Mouse (Mus musculus): ENCODE results near the gene Pnldc1. TPM values are rescaled to one million over a fixed set of nuclear protein-coding genes. Genes with fewer than 3 reads are reported as not detected.
"Not testable (repeated sequence)": the region's sequence is repeated elsewhere in the genome, so short reads cannot be mapped to it uniquely, and the experiment has no call there.

Pnldc1 gene
- total RNA-seq, 2 experiments from 2014 or later, result 0.38 to 0.50 TPM

GRCm38 (mm10) chr17:12915488-12915880 is 5.5 kb upstream of the Pnldc1 start, which contains the start of gene Tcp1:
TSS of gene Tcp1 (plus strand) at chr17:12915701.
- DNase-seq, result no peak
- intact Hi-C loops (cut with DNase I), result loop anchor here (5.0 kb wide), 2 partner anchors 47 to 92 kb away; partner anchors contain the start of genes Acat2 and Sod2

- intact Hi-C loops (cut with DNase I), result no loop called here
Measured at GRCm38 (mm10) chr17:12910391-12910790, 361 bp upstream of the Pnldc1 start.

GRCm38 (mm10) chr17:12906436-12906835 is 3.6 kb downstream of the Pnldc1 start:
- intact Hi-C loops (cut with DNase I), result no loop called here
- no peak for DNase-seq

More at GRCm38 (mm10) chr17:12910391-12910790, 361 bp upstream of the Pnldc1 start:
- DNase-seq, result no peak

GRCm38 (mm10) chr17:12905810-12906209 is 4.2 kb downstream of the Pnldc1 start:
- no peak for DNase-seq
- intact Hi-C loops (cut with DNase I), result no loop called here

GRCm38 (mm10) chr17:12904349-12904748 is 5.7 kb downstream of the Pnldc1 start:
- no peak for DNase-seq
- intact Hi-C loops (cut with DNase I), result no loop called here

DNA sequence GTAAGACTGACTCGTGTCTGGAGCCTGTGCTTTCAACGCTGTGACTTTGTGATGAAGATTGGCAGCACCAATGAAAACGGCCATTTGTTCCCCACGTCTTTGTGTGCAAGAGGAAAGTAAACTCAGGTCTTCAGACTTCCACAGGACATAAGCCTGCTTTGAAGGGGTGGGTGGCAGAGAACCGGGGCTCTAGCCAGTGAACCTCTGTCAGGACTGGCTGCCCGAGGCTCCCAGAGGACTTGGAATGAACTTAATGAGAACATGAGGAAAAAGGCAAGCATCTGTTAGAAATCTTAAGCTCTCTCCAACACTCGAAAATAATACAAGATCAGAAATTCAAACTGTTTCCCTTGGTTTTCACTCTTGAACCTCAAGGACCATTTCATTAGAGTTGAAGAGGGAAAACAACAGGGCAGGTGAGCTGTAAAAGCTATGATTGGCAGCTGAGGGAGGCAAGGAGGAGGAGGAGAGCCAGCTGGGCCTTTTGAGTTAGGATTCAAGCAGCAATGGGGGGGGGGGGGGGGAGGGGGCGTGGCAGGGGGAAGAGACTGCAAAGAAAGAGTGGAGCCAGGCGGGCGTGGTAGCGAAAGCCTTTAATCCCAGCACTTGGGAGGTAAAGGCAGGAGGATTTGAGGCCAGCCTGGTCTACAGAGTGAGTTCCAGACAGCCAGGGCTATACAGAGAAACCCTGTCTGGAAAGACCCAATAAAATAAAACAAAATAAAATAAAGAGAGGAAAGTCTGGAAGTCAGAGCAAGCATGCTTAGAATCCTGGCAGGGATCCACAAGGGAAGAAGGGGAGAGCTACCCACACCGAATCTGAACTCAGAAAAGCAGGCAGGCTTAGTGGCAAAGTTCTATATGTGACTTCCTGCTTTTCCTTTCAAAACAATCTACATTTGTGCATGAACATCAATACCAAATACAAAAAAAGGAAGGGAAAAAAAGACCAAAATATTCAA is 6.4 kb downstream of the Pnldc1 start:
- no peak for DNase-seq
- intact Hi-C loops (cut with DNase I), result no loop called here

DNA sequence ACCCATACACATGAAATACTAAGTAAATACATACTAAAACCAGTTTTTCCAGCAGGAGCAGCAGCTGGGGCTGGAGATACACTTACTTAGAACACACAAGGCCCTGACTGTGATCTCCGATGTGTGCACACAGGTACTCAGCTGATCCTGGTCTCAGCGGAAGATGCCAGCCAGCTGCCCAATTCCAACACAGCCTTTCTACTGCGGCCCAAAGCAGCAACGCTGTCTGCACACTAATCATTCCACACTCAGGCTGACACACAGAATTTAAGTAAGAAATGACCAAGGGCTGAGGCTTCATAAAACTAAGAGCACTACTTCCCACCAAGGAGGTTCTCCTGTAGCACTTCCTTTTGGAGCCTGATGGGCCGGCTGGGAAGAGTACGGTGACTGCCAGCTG is 7.7 kb downstream of the Pnldc1 start:
- intact Hi-C loops (cut with DNase I), result no loop called here
- DNase-seq, result no peak

- DNase-seq; intact Hi-C loops (cut with DNase I): not testable (repeated sequence)
Measured at GRCm38 (mm10) chr17:12898607-12899006, 11.4 kb downstream of the Pnldc1 start.

- intact Hi-C loops (cut with DNase I), result no loop called here
- no peak for DNase-seq
Measured at GRCm38 (mm10) chr17:12897674-12898073, 12.4 kb downstream of the Pnldc1 start.

- DNase-seq, result no peak
- intact Hi-C loops (cut with DNase I), result no loop called here
Measured at GRCm38 (mm10) chr17:12892033-12892432, 18.0 kb downstream of the Pnldc1 start.

DNA sequence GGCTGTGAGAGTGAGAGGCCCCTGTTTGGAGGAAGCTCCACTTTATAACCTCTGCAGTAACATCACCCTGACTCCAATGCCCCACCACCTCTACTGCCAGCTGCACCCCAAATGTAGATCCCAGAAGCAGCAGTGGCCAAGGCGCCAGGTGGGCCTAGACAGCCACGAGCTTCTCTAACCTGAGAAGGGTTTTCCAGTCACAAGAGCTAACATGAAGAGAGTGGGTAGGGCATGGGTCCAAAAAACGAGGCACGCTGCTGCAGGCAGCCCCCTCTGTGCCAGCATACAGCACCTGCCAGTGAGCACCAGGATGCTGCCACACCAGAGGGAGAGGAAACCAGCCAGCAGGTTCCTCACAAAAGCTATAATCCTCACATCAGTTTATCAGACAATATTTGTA is 19.0 kb downstream of the Pnldc1 start:
- intact Hi-C loops (cut with DNase I), result no loop called here

GRCm38 (mm10) chr17:12887021-12887775 is 22.8 kb downstream of the Pnldc1 start:
- DNase-seq, result peak; percentile 15 to 39
- intact Hi-C loops (cut with DNase I), result no loop called here

More for the DNA sequence above, 19.0 kb downstream of the Pnldc1 start:
- DNase-seq, result no peak

DNA sequence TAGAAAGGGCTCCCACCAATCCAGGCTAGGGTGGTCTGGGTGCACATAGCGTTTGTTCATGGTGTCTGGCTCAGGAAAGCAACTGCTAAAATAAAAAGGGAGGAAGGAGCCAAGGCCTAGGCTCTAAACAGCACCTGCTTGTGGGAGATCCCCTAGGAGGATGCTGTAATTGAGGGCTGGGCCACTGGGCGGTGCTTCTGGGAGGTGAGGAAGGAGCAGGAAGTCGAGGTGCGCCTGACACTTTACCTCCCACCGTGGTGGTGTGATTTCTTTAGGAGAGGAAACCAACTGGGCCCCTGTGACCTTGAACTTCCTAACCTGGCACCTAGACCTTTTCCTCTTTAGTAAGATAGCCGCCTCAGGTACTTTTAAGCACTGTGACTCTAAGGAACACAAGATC is 23.4 kb downstream of the Pnldc1 start:
- intact Hi-C loops (cut with DNase I), result loop anchor here (1.0 kb wide), 1 partner anchor 26 kb away; no protein-coding TSS in a partner anchor
- DNase-seq, result peak in 1 of 2 experiments; percentile 11

GRCm38 (mm10) chr17:12881216-12881615 is 28.8 kb downstream of the Pnldc1 start:
- DNase-seq, result no peak
- intact Hi-C loops (cut with DNase I), result loop anchor here (2.0 kb wide), 2 partner anchors 36 to 130 kb away; partner anchors contain the start of gene Mrpl18

- DNase-seq, result peak; percentile 80 to 84
- intact Hi-C loops (cut with DNase I), result loop anchor here (1.0 to 2.0 kb wide), 3 partner anchors 37 to 131 kb away; partner anchors contain the start of gene Mrpl18
Measured at GRCm38 (mm10) chr17:12880178-12880577, 29.9 kb downstream of the Pnldc1 start.

- no peak for DNase-seq
- intact Hi-C loops (cut with DNase I), result no loop called here
Measured at GRCm38 (mm10) chr17:12875734-12876133, 34.3 kb downstream of the Pnldc1 start, which contains the start of gene Mrgprh. TSS of gene Mrgprh (plus strand) at chr17:12876034.

DNA sequence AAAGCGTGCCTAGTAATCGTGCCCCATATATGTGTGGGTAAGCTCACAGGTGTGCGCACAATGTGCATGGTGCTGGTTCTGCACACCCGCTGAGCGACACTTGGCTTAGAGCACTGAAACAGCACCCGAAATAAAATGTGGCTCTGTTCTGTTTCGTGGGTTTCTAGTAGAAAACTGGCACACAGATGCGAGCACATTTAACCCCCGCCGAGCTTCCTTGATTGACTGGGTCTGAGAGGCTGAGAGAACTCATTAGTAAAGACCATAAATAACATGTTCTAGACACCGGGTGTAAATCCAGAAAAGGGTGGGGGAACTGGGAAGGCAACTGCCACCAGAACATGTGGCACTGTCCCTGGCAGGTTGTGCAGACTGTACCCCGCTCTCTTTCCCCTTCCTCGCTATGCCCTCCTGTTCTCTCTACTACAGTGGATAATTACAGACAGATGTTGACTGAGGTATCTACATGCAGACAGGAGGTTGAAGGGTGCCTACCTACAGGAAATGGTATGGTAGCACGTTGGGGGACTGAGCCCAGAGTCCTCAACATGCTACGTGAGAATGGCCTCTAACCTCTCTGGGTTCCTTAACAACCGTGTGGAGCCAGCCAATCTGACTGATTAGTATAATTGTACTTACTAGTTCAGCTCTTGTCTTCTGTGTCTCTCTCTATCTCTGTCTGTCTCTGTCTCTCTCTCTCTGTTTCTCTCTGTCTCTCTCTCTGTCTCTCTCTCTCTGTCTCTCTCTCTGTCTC is 37.6 kb downstream of the Pnldc1 start:
- intact Hi-C loops (cut with DNase I), result no loop called here
- DNase-seq, result no peak

GRCm38 (mm10) chr17:12868640-12869039 is 41.4 kb downstream of the Pnldc1 start:
- DNase-seq, result no peak
- intact Hi-C loops (cut with DNase I), result no loop called here

DNA sequence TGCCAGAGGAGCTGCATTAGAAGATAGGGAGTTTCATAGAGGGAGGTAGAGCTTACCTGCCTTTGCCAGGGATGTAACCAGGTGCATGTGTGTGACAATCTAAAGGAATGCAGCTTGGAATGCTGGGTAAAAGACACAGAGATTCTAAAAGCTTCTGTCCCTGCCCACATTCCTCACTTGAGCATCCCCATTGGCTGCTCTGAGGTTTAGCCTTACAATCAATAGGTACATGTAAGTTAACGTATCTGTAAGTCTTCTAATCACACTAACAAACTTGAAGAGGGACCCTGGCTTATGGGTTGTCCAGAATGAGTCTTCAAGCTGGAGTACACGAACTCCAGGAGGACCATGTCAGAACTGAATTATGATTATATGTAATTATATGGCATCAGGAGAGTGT is 42.0 kb downstream of the Pnldc1 start, which contains the start of gene Mas1:
Gene Mas1 (minus strand): TSS at position 101 of the 400 bp plus-strand sequence.
- intact Hi-C loops (cut with DNase I), result no loop called here
- no peak for DNase-seq

DNA sequence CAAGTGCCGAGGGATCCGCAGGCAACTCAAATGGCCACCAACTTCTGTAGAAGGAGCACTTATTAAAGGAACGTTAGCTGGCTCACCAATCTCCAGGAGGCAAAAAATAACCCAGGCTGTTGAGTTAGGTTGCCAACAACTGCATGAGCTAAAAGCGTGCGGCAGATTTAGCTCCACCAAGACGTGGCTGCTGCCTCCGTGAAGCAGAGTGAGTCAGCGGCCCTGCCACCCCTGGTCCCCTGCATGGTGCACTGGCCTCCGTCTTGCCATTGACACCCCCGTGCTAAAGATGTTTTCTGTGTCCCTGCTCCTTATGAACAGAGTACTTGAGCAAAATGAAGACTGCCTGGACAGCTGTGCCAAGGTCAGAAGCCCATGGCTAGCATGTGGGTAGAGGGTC is 43.2 kb downstream of the Pnldc1 start:
- intact Hi-C loops (cut with DNase I), result no loop called here
- peak; percentile 26 to 42 for DNase-seq
